Mouse (Mus musculus) left cerebral cortex, postnatal 14 days (tissue): Measurements from ENCODE around the gene Gbf1. TPM values are rescaled to one million over a fixed set of nuclear protein-coding genes. Genes with fewer than 3 reads are reported as not detected.

Experiments used
- DNase-seq, 2 experiments: peaks; one replicate each; pipeline ENCODE4 v3.0.0; 2021 to 2022; ENCODE audit warnings: low spot score in 2 of 2, mixed read lengths in 1 of 2
- intact Hi-C: fragments of 180-260 bp; cut with DNase I; formaldehyde crosslinking; loops from one replicate; pipeline ENCODE4 v1.15.1; 2025
- total RNA-seq, 2 experiments: library from RNA; stranded (reverse); gene quantifications; 2 replicates each; pipeline ENCODE4 v1.2.3; 2021

Gbf1 gene
- total RNA-seq, 2 experiments from 2014 or later = 90.3 to 100 TPM

GRCm38 (mm10) chr19:46308303-46308702 is 156.0 kb downstream of the Gbf1 start:
- no peak for DNase-seq
- intact Hi-C loops = loop anchor here (5.0 kb wide), 1 partner anchor 171 kb away; no protein-coding TSS in a partner anchor

DNA sequence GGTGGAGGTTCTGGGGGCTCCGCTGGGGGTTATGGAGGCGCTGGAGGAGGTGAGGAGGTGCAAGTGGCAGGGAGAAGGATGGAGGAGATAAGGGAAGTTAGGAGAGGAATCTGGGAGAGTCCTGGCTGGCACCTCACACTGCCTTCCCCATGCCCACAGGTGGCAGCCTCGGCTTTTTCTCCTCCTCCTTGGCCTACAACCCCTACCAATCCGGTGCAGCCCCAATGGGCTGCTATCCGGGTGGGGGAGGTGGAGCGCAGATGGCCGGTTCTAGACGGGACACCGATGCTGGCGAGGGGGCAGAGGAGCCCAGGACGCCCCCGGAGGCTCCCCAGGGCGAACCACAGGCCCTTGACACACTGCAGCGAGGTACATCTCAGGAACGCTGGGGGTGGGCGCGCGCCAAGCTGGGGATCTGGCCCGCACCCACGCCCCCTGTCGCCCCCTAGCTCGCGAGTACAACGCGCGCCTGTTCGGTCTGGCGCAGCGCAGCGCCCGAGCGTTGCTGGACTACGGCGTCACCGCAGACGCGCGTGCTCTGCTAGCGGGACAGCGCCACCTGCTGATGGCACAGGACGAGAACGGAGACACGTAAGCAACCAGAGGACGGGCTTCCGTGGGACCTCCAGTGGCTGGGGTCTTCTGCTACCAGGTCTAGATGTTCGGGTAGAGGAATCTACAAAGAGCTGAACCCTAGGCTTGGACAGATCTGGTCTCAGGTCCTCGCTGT is 156.6 kb downstream of the Gbf1 start:
- peak; percentile 87 to 93 for DNase-seq
- intact Hi-C loops = loop anchor here (5.0 kb wide), 1 partner anchor 172 kb away; no protein-coding TSS in a partner anchor

- DNase-seq = no peak
- intact Hi-C loops = loop anchor here (5.0 kb wide), 1 partner anchor 172 kb away; no protein-coding TSS in a partner anchor
Observed at GRCm38 (mm10) chr19:46309651-46310305, 157.5 kb downstream of the Gbf1 start.

DNA sequence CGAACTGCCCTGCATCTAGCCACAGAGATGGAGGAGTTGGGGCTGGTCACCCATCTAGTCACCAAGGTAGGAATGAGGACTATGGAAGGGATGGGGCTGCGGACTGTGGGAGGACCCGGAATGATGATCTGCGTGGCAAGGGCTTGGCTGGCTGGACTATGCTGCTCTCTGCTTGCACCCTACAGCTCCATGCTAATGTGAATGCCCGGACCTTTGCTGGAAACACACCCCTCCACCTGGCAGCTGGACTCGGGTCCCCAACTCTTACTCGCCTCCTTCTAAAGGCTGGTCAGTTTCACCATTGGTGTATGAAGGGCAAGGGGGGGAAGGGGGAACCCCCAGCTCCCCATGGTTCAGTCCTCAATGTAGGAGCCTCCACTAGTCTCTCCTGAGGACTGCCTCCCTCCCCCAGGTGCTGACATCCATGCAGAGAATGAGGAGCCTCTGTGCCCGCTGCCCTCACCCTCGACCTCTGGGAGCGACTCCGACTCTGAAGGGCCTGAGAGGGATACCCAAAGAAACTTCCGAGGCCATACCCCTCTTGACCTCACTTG is 158.1 kb downstream of the Gbf1 start:
- intact Hi-C loops = no loop called here
- DNase-seq = no peak

DNA sequence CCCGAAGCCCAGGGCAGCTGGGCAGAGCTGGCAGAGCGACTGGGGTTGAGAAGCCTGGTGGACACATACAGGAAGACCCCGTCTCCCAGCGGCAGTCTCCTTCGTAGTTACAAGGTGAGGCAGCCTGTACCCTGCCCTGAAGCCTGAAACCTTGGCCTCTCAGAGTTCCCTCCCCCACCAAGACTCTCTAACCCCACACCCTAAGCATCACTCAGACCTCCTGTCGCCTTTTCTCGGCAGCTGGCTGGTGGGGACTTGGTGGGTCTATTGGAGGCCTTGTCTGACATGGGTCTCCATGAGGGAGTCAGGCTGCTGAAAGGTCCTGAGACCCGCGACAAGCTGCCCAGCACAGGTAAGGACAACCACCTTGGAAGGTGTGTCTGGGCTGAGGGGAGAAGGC is 159.0 kb downstream of the Gbf1 start:
- DNase-seq = no peak
- intact Hi-C loops = no loop called here

GRCm38 (mm10) chr19:46312566-46312965 is 160.3 kb downstream of the Gbf1 start:
- intact Hi-C loops = no loop called here
- no peak for DNase-seq

GRCm38 (mm10) chr19:46313116-46313515 is 160.8 kb downstream of the Gbf1 start:
- DNase-seq = no peak
- intact Hi-C loops = no loop called here

GRCm38 (mm10) chr19:46313591-46313990 is 161.3 kb downstream of the Gbf1 start:
- no peak for DNase-seq
- intact Hi-C loops = no loop called here

DNA sequence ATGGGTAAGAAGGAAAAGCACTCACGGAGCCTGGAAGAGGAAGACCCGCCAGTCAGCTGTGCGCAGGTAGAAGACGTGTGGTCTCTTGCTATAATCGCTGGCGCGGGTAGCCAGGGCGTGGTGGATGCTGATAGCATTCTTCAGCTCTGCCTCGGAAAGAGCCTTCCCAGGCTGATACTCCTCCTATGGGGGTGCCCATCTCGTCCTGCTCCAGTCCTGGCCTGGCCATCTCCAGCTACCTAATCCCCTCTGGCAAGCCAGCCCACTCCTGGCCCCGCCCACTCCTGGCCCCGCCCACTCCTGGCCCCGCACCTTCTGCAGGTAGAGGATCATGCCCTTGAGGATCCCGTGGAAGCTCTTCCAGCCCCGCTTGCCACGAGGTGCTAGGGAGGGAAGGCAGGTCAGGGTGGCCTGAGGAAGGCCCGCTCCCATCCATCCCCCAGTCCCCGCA is 161.9 kb downstream of the Gbf1 start:
- no peak for DNase-seq
- intact Hi-C loops = no loop called here

DNA sequence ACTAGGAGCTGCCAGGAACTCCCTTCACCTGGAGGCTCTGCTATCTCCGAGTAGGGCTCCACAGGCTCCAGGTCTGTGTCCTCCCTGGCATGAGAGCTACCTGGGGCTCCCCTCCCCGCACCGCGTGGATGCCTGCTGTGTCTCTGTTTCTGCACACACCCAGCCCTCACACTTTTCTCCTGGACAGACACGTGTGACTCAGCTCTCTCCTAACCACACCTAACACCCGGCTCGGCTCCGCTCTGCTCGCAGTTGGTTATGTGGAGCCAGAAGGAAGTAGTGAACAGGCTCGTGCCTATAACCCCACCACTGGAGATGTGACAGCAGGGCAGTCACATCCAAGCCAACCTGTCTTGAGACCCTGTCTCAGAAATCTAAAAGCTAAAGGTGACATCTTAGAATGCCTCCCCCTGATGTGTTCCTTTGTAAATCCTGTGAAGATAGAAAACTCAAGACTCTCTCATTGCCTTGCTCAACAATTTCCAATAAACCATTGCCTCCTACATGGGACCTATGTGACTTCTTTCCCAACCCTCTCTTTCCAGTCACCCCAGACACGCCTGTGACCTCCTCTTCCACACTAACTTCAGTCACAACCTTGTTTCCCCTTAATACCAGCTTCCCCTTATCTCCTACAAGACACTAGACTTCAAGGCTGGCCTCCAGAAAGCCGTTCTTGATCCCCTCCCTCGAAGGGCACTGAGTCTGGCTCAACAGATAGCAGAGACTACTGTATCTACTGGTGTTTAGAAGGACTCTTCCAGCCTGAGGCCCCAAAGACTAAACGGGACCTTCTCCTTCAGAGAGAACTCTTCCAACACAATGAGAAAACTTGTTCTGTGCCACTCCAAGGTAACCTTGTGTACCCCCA is 162.8 kb downstream of the Gbf1 start:
- intact Hi-C loops = no loop called here
- no peak for DNase-seq

- DNase-seq = peak; percentile 12 to 50
- intact Hi-C loops = no loop called here
Observed at GRCm38 (mm10) chr19:46315752-46316610, 163.7 kb downstream of the Gbf1 start.

DNA sequence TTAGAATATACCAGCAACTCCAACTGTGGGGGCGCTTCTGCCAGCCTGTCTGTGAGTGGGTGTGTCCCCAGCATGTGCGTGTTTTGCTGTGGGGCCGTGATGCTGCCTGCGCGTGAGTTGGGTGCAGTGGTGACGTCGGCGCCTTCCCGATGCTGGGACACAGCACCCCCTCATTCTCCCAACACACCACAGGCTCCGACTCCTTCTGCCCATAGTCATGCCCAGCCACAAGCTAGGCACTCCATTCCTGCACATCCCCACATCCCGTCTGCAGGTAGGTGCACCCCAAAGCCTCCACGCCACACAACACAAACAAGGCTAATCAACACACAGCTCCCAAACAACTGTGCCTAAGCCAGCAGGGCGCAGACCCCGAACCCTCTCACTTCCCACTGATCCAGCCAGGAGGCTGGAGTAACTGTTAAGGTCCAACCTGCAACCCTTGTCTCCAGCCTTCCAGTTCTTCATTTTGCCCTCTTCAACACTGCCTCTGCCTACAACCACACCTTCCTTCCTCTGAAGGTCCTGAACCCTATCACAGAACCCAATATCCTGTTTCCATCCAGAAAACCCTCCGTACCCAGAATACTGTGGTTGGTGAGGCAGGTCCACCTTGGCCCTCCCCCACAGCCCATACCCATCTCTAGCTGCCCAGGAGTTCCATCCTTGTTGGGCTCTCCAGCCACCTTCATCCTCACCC is 164.7 kb downstream of the Gbf1 start:
- intact Hi-C loops = no loop called here

DNA sequence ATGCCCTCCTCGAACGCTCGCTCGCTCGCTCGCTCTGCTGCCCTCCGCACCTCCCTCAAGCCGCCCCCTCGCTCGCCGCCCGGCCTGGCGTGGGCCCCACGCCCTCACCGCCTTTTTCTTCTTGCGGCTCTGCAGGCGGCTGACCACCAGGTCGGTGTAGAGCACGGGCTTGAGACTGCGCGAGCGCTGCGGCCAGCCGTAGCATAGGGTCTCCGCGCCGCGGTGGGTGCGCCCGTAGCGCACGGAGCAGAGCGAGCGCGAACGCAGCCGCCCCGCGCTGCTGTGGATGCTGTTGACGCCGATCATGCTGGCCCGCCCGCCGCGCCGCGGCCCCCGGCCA is 165.2 kb downstream of the Gbf1 start:
- DNase-seq = peak in 1 of 2 experiments; percentile 10
- intact Hi-C loops = no loop called here

More for the DNA sequence above, 164.7 kb downstream of the Gbf1 start:
- peak; percentile 84 to 90 for DNase-seq

DNA sequence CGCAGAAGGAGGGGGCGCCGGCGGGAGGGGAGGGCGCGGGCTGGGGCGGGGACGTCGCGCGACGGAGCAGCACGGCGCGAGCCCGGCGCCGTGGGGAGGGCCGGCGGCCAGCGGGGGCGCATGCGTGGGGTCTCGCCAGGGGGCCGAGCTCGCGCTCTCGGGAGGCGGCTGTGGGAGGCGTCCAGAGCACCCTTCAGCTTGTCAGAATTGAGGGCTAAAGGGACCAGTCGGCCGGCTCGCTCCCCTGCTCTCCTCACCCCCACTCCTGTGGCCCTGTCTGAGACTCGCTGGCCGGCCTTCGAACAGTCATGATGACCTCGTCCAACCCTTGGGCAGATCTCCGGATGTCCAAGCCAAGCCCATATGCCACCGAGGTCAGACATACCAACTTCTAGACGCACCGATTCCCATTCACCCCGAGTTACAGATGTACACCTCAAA is 165.7 kb downstream of the Gbf1 start:
- intact Hi-C loops = no loop called here
- peak in 1 of 2 experiments; percentile 69 for DNase-seq

GRCm38 (mm10) chr19:46318586-46319378 is 166.5 kb downstream of the Gbf1 start:
- intact Hi-C loops = no loop called here
- peak; percentile 92 to 97 for DNase-seq

DNA sequence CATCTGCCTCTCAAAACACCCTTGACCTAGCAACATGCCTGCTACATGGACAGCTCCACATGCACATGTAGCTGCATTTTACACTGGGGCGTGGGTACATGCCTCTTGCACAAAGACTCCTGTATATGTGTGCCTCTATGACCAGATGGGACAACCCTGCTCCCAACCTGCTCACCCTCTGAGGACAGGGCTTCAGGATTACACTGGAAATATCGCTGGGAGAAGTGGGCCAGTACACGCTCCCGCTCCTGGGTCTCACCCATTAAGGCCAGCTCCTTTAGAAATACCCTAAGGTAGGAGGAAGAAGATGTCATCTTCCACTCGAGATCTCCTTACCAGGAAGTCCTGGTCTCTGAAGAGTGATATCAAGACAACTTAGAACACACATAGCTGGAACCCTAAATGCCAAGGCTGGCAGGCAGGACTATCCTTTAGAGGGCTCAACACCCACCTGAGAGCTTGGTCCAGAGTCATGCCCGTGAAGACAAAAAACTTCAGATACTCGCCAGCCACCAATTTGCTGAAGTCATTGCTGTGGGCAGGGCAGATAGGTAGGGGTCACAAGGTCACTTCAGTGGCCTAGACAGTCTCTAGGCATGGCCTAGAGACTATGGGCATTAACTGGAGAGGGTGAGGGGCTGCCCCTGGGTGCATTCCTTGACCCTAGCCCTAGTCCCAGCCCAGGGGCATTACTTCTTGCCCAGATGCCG is 167.9 kb downstream of the Gbf1 start:
- DNase-seq = no peak
- intact Hi-C loops = no loop called here
